Mouse (Mus musculus) CD4-positive helper T cell, adult 2 months (primary cell): ENCODE data around the gene Tfdp2.

Experiments used
- DNase-seq: peaks from one replicate; pipeline ENCODE4 v3.0.0-alpha.2; 2012; ENCODE audit warnings: low read depth, missing footprints, low spot score

Tfdp2 gene

DNA sequence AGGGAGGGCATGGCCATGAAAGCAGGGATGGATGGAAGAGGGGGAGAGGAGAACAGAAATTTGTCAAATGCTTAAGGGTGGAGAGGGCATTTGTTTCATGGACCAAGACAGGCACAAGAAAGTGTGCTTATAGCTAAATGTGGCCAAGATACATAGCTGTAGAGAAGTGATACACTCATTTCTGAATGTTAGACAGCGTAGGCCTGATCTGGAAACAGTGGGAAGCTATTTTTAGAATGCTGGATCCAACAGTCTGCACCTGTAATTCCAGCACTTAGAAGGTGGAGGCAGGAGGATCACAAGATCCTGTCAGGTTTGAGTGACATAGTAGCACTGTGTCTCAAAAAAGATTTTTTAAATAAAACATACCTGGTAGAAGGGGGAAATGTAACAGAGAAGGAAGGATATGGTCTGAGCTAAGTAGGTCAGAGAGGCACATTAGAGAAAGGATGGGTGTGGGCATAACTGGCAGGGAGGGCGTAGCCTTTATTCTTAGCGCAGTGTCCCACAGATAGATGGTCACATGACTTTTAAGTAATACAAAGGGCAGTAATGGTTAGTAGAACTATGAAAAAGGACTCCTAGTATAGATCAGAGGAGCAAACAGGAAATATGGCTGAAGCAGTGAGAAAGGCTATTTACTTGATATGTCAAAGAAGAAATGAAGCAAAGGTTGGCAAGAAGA is 103.4 kb downstream of the Tfdp2 start:
- DNase-seq: no peak

DNA sequence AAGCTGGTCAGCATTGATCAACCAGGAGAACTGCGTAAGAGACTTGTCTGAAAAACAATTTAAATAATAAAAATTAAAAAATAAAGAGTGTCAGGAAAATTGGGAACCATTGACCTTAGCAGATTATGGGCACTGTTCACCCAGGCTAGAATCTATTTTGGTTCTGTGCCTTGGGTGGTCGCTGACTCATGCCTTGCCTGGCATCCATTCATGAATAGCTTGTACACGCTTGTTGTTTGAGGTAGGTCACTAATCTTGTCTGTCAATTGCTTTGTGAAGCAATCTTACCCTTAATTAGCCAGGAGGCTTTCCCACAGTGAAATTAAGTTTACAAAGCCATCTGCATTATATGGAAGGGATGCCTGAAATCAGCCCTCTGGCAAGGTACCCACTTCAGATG is 112.7 kb downstream of the Tfdp2 start:
- DNase-seq: no peak

DNA sequence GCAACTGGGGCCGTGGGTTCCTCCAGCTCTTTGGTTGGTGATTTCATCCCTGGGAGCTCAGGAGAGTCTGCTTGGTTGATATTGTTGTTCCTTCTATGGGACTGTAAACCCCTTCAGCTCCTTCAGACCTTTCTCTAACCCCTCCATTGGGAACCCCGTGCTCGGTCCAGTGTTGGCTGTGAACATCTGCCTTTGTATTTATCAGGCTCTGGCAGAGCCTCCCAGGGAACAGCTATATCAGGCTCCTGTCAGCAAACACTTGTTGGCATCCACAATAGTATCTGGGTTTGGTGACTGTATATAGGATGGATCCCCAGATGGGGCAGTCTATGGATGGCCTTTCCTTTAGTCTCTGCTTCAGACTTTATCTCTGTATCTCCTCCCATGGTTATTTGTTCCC is 116.0 kb downstream of the Tfdp2 start:
- no peak for DNase-seq

DNA sequence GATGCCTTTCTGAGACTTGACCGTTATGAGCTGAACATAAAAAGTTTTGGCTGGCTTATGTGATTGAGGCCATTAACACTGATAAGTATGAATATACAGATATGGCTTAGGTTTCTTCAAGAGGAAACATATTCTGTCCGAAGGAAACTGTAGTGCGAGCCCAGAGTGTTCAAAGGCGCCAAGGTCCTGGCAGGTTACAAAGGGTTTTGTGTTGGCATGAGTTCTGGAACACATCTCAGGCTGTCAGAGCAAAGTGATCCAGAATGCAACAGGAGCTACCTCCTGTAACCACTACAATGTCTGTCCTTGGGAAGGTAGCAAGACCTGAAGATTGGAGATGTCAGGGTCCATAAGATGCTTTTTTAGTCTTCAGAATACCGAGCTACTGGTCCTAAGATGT is 123.3 kb downstream of the Tfdp2 start:
- no peak for DNase-seq

DNA sequence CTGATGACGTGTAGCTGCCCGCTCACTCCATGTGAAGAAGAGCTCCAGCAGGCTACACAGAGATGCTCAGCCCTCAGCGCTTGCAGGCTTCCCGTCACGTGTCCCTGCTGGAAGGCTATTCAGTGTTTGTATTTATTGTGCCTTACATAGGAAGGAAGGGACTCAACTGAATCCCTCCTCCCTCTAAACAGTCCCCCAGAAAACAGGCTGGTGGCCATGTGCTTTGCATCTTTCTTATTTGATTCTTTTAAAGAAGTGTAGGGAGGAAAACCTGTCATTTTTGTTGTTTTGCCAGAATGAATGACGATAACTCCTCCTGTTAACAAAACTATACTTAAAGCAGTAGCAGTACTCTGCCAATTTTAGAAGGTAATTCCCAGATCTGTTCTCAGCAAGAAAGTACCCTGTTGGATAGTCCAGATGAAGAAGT is 124.5 kb downstream of the Tfdp2 start:
- DNase-seq: no peak

DNA sequence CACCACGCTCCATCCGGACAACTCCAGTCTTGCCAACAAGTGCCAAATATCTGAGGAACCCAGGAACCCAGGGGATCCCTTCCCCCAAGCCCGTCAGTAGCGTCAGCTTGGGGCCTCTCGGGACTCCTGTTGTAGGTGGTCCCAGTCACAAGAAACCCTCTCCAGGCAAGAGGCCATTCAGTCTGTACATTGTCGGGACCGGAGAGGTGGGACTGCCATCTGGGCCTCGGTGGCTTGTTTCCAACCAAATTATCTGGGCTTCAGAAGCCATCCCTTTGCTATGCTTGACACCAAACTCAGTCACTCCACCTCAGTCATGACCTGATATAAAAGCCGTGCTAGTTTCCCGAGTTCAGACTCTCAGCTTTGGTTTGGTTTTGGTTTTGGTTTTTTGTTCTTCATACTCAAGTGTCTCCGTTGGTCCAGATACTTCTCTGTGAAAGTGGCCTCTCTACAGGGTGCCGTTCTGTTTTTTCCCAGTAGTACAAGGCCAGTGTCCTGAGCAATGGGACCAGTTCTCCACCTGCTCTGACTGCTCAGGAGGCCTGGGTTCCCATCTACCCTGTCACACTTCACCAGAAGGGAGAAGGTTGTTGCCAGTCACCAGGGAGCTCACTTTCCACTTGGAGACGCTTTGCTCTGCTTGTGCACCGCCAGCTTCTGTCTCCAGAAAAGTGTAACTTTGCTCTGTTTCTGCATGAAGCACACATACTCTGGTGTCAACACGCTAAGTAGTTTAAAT is 126.5 kb downstream of the Tfdp2 start:
- DNase-seq: no peak

DNA sequence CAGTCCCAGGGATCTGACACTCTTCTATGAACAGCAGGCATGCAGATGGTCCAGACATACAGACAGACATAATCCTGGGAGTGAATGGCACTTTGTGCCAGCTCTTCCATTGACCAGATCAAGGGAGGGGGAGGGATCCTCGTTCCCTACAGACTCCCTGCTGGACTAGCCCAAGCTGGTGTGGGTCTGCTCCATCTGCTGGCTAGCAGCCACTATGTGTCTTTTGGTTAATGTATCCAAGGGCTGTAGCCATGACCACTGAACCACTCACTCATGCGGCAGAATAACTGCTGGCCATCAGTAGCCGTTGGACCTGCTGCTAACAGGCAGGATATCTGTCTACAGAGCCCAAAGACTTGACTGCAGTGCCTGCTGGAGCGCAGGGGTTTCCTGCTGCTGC is 128.4 kb downstream of the Tfdp2 start:
- no peak for DNase-seq

DNA sequence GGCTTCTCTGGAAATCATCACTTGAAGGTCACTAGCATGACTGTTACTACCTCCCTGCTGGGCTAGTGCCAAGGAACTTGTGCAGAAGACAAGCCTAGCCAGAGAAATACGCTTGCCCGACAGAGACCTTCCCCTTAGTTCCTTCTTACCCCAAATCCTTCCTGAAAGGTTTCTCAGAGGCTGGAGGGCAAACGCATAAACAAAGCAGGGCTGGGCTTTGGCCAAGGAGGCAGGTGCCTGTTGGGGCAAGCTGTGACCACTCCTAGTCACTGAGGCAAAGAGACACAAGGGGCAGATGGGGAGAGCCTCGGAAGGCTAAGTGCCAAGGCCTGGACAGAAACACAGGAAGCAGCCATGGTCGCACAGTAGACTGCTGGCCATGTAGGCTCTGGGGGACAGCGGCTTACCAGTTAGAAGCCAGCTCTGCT is 130.4 kb downstream of the Tfdp2 start:
- no peak for DNase-seq

DNA sequence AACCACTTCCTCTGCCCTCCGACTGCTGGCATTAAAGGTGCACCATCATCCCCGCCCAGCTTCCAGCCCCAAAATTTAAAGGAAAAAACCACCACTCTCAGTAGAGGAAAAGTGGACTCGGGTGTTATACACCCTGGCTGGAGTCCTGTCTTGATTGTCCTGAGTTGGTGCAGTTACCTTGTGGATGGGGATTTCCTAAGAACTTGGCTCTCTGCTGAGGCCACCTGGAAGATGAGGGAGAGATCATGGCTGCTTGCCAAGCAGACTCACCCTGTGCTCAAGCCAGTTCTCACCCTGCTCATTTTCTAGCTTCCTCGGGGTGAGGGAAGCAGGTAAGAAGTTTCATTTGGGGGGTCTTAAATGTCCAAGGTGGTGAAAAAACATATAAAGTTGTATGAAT is 132.2 kb downstream of the Tfdp2 start:
- DNase-seq: no peak

DNA sequence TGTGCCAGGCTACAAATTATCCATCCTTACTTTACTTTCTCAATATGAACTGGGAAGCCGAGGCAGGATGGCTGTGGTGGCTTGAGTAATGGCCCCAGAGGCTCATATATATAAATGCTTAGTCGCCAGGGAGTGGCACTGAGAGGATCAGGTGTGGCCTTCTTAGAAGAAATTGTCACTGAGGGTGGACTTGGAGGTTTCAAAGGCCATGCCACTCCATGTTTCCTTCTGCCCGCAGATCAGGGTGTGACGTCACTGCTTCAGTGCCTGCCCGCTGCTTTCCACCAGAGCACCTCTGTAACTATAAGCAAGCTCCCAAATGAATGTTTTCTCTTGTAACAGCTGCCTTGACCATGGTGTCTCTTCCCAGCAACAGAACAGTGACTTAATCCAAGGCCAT is 135.1 kb downstream of the Tfdp2 start:
- DNase-seq: no peak

DNA sequence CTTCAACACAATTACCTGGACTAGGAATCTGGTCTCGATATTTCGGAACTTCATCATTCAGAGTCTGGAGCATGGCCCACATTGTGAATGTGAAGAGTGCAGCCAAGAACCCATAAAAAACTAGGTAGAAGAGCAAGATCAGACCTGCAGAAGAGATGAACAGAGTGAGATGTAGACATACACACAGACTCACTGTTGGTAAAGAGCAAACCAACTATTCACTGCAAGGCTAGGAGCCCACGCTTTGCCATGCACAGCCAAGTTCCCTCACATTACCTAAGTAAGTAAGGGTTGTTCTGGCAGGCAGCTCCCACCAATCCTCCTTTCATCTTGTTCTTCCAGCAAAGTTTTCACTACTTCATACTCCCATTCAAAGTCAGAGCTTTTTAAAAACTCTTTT is 149.7 kb downstream of the Tfdp2 start:
- no peak for DNase-seq

DNA sequence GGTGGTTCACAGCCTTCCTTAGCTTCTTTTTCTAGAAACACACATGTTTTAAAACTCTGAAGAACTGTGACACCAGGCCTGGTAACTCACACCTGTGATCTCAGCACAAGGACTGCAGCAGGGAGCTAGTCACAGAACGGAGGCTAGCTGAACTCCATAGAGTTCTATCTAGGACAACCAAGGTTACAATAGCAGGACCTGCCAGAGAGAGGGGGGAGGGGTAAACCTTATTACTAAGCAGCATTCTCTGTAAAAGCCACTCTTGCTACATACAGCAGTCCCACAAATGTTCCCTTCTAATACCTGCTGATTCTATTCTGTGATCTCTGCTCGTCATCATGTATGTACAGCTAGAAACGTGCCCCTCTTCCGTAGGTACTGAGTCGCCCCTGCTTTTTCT is 152.8 kb downstream of the Tfdp2 start:
- DNase-seq: no peak

DNA sequence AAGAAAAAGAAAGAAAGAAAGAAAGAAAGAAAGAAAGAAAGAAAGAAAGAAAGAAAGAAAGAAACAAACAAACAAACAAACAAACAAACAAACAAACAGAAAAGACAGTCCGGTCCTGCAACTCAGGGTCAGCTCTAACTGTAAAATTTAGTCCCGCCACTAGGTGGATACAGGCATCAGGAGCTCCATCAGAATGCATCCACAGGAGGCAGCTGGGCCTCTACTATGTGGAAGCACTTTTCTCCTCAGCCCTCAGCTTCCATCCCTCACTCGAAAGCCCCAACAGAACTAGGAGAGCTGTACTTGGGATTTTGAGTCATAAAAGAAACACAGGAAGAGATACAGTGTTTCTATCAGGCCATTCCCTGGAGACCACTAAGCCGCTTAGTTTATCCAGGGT is 153.9 kb downstream of the Tfdp2 start:
- peak; percentile 78 for DNase-seq

DNA sequence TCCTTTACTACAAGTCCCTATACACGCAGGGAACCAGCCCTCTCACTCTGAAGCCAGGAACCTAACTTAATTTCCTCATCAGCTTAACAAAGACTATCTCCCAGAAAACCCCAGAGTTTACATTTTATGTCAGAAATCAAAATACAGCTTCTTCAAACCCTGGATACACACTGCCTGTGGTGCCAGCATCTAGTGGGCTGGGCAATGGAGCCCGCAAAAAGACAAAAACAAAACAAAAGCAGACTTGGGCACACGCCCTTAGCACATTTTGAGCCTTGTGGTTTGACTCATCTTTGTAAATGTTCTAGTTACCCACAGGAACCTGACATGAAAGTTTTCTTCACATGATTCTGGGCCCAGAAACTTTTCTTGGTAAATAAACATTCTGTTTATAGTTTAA is 154.4 kb downstream of the Tfdp2 start:
- peak; percentile 88 for DNase-seq

DNA sequence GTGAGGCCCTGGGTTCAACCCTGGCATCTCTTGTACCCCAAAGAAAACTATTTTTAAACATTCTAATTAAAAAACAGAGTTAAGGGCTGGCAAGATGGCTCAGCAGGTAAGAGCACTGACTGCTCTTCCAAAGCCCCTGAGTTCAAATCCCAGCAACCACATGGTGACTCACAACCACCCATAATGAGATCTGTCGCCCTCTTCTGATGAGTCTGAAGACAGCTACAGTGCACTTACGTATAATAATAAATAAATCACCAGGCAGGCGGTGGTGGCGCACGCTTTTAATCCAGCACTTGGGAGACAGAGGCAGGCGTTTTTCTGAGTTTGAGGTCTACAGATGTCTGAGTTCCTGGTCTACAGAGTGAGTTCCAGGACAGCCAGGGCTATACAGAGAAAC is 155.7 kb downstream of the Tfdp2 start:
- DNase-seq: peak; percentile 51

DNA sequence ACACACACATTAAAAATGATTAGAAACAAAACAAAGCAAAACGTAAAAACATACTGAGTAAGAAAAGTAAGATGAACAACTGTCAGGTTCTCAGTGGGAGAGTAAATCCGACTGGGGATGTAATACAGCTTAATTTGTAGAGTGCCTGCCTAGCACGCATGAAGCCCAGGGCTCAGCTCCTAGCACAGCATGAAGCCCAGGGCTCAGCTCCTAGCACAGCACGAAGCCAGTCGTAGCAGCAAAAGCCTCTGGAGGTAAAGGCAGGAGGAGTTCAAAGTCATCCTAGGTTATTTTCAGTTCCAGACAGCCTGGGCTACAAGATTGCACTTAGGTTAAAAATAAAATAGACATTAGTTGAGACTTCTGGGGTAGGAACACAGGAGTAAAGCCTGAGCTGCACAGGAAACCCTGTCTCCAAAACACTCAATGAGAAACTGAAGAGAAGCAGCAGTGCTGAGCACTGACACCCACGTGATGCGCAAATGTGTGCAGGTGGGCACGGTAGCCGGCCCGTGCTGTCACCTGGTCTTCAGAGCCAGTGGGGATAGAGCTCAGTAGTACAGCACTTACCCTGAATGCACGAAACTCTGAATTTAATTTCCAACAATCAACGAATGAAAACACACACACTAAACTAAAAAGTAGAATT is 157.2 kb downstream of the Tfdp2 start:
- DNase-seq: peak; percentile 52

DNA sequence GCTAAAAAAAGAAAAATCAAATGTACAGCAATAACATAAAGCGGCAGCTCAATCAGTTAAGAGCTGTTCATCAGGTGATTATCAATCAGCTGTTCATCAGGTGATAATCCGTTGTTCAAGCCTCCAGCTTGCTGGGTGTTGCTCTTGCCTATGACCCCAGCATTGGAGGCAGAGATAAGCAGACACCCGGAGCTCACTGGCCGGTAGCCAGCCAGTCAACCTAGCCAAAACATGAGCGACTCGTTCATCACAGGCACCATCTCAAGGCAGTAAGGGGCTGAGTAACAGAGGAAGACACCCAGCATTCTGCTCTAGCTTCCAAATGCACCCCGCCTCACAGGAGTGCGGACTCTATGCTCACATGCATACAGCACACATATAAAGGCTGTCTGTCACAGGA is 157.7 kb downstream of the Tfdp2 start:
- DNase-seq: no peak

DNA sequence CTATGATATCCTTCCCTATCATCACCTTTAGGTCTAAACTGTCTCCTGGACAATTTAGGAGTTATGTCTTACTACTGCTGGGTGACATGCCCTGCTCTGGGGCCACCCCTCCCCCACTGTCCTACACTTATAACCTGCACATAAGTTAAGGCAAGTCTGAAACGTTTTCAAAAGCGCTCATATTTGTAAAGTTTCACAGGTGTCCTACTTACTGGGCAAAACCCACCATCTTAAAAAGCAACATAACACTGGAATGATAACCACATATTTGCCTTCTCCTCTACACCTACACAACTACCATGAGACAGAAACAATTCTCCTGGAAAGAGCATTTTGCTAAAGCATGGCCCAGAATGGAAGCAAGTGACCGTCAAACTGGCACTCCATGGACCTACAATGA is 164.0 kb downstream of the Tfdp2 start:
- DNase-seq: no peak

DNA sequence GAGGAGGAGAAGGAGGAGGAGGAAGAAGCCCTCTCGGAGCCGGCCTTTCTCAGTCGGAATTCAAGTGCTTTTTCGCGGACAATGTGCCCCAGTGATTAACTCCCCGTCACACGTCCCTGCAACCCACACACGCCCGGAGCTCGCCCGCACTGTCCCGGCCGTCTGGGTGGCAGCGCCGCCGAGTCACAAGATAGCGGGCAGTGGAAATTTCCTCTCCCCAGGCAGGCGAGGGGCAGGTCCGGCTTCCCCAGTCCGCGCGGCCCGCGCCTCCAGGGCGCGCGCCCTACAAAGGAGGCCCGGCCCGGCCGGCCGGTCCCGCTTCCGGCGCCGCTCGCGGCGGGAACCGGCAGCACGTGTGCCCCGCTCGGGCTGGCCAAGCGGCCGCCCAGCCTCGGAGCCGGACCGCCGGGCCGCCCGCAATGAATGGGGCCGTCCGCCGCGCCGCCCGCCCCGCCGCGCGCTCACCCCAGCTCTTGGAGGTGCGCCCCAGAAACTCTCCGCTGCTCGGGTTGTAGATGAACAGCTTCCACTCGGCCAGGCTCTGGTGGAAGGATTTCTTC is 167.6 kb downstream of the Tfdp2 start:
- peak; percentile 70 for DNase-seq

DNA sequence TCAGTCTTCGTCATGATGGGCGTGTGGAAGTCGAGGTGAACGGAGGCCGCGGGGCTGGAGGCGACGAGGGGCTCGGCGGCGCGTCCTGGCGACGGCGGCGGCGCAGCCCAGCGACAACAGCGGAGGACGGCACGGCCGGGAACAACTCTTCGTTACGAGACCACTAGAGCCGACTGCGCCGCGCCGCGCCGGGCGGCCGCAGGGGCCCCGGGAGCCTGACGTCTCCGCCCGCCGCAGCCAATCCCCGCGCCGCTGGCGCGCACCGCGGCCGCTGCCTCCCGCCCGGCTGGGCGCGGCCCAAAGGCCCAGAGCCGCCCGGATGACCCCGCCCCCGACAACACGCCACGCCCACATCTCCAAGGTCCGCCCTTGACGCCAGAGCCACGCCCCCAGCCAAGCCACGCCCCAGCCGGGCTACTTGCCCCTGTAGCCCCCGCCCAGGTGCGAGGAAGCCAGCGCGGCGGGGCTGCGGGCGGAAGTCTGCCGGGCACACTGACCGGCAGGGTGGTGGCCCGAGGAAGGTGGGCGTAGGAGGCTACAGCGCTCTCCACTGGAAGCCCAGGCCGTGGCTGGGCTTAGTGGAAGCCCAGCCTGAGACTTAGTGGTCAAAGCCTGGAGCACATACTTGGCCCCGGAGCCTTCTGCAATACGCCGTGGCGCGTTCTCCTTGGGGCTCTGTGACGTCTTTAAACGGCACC is 168.2 kb downstream of the Tfdp2 start, which contains the start of gene Atp1b3:
Gene Atp1b3 (minus strand): TSS at position 302 of the 698 bp plus-strand sequence.
- DNase-seq: peak; percentile 96

DNA sequence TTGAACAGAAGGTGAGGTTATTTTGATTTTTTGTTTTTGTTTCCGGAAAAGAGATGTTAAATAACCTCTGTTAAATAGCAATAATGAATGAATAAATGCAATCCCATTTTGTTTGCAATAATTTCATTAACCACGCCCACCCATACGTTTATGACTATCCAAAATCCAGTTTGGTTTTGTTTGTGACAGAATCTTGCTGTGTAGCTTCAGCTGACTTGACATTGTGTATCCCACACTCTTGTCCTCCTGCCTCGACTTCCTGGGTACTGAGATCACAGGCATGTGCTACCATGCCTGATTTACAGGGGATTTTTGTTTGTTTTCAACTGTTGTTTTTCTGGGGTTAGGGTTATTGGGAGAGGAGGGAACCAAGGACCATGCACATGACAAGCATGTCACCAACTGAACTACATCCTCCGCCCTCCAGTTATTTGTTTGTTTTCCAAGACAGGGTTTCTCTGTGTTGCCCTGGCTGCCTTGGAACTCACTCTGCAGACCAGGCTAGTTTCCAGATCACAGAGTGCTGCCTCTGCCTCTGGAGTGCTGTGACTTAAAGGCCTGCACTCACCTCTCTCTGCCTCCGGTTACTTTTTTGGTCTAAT is 169.3 kb downstream of the Tfdp2 start:
- no peak for DNase-seq
